Mouse (Mus musculus) spleen, postnatal 10 days (tissue): ENCODE data around the gene Unkl.

ENCODE experiments used
- DNase-seq, 2 experiments: peaks; one replicate each; pipeline ENCODE4 v3.0.0; 2021 to 2022; ENCODE audit warnings: low spot score in 2 of 2

The Unkl gene

GRCm38 (mm10) chr17:25255110-25255509, 66.9 kb downstream of the Unkl start:
- DNase-seq: no peak

GRCm38 (mm10) chr17:25256140-25256754, 68.0 kb downstream of the Unkl start, which contains the start of gene Baiap3:
TSS of gene Baiap3 (minus strand) at chr17:25256364.
- no peak for DNase-seq

DNA sequence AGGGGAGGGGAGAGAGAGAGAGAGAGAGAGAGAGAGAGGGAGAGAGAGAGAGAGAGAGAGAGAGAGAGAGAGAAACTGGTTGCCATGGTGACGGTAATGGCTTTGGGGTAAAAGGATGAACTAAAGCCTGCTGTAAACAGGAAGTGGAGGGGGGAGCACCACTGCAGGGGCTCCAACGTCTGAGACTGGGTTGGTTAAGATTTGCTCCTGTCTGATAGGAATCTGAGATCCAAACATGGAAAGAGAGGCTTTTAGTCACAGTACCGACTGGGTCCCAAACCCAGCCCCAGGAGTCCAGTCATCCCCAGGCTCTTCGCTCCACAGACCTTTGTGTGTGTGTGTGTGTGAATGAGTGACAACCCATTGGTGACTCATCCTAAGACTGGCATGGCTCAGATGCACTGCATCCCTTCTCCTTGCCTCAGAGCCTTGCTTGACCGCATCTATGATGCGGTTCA, 69.6 kb downstream of the Unkl start:
- no peak for DNase-seq

DNA sequence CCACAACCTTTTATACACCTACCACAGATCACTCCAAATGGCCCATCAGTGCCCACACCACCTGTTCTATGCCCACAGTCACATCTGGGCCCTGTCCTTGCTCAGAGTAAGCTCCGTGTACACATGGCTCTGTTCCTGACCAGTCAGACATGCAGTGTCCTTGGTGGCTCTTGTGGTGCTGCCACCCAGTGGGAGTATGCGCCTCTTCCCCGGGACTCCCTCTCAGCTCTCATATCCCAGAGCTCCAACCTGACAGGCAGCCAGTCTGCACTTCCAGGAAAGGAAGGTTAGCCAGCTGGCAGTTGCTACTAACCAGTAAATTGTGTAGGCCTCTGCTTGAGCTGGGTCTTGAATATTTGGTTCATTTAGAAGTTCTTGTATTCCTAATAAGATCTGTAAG, 76.3 kb downstream of the Unkl start:
- DNase-seq: no peak

DNA sequence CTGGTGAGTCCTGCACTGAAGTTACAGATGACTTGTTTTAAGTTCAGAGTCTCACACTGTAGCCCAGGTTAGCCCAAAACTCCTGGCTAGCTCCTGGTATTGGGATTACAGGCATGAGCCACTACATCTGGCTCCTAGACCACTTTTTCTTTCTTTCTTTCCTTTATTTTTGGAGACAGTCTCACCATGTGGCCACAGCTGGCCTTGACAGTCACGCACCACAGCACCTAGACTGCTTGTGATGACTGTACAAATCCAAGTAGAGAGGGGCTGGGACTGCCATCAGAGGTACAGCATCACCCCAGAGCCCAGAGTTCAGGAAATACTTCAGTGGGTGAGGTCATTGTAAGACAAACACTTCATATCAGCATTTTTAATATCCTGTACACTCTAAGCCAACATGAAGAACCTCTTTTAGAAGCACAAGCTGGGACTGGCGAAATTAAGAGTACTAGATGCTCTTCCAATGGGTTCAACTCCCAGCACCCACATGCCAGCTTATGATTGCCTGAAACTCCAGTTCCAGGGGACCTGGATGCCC, 82.7 kb downstream of the Unkl start:
- DNase-seq: no peak

GRCm38 (mm10) chr17:25272326-25272725, 84.1 kb downstream of the Unkl start:
- peak; percentile 49 to 67 for DNase-seq

GRCm38 (mm10) chr17:25272951-25273705, 84.9 kb downstream of the Unkl start:
- DNase-seq: peak; percentile 89 to 98

- peak; percentile 85 to 93 for DNase-seq
These were observed 85.7 kb downstream of the Unkl start for GRCm38 (mm10) chr17:25273706-25274501.

DNA sequence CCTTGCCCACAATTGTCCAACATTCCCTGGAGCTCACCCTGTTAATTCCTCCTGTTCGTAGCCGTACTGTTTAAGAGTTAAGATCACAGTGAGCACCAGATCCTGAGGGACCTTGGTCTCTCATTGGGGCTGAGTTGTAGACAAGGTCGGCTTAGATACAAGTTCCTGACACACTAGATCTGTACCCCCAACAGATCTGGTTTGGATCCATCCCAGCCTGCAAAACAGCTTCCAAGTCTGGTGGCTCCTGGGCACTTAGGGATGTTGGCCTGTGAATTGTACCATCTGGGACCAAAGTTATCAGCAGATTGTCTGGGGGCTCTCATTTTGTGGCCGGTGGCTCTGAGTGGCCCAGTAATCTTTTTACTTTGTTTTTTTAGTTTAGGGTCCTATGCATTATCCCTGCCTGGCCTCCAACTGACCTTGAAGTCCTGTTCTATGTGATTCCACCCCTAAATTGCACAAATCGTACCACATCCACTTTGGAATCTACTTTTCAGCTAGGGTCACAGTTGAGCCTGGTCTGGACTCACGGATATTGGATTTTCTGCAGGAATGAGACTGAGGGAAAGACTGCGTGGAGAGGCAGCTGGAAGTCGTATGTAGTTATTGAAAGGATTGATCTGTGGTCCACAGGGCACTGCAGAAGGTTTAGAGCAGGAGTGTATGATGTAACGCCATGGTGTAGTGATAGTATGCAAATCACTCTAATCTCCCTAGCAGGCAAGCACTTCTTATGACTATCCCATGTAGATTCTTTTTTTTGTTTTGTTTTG, 86.6 kb downstream of the Unkl start, which contains the start of gene Ube2i:
Gene Ube2i (minus strand): TSS at position 52 of the 776 bp plus-strand sequence.
- no peak for DNase-seq

GRCm38 (mm10) chr17:25275833-25276232, 87.6 kb downstream of the Unkl start:
- no peak for DNase-seq

DNA sequence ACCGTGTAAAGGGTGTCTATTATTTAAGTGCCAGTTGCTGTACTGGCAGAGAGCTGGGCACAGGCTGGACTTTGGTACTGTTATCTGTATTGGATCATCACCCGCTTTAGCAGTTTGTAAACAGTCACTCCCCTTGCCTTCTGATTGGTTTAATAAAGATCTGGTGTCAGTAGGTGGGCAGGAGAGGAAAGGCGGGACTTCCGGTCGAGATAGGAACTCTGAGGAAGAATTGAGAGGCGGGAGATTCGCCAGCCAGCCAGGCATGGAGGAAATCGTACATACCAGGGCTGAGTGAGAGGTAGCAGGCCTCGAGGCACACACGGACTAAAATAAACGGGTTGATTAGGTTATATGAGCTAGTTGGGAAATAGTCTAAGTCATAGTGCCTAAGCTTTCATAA, 93.9 kb downstream of the Unkl start:
- peak in 1 of 2 experiments; percentile 68 for DNase-seq
